Mouse (Mus musculus): ENCODE data around the gene Frmd4a. TPM values are rescaled to one million over a fixed set of nuclear protein-coding genes. Genes with fewer than 3 reads are reported as not detected.

Gene Frmd4a
- total RNA-seq, 1 experiment from 2014 or later, result 27.8 TPM

DNA sequence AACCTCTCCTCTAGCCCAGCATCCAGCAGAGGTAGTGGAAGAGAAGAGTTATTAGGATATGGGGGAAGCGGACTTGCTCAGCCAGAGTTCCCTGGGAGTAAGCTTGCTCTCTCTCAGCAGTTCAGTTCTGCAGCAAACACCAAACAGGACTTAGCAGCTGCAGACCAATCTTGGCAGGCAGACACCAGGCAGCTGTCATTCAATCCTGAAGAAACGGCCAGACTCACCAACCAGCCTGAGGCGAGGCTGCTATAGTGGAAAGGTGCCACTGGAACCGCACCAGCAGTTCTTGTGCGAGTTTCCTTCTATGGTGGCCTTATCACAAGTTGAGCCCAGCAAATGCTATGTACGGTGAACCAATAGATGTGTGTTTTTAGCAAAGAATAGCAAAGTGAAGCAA lies 406.4 kb downstream of the Frmd4a start:
- ATAC-seq (replicated peaks in 1 of 2; ENCODE audit: insufficient read depth in 1 of 2, low FRiP score in 2 of 2, low TSS enrichment in 1 of 2, low read depth in 1 of 2, poor library complexity in 2 of 2, severe bottlenecking in 2 of 2), result no peak

DNA sequence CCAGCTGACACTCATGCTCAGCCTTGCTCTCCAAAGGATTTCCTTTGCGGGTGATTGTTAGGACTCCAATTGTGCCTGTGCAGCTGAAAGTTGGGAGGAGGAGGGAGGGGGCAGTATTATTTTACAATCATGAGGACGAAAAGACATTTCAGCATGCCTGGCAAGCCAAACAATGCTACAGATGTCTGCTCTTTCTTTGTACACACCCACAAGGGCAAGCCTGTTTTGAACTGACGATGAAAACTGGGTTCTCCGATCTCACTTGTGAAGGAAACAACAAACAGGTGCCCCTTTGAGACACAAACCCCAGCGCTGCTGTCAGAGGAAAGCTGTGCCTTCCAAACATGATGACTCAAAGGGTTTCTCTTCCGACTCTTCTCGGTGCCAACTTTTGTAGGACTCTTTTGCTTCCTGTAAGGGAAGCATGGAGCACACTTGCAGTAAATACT lies 410.9 kb downstream of the Frmd4a start:
- peak; percentile 27 to 50; a peak in 2 of 4 replicates for ATAC-seq (replicated peaks in 1 of 2; ENCODE audit: insufficient read depth in 1 of 2, low FRiP score in 2 of 2, low TSS enrichment in 1 of 2, low read depth in 1 of 2, poor library complexity in 2 of 2, severe bottlenecking in 2 of 2)

DNA sequence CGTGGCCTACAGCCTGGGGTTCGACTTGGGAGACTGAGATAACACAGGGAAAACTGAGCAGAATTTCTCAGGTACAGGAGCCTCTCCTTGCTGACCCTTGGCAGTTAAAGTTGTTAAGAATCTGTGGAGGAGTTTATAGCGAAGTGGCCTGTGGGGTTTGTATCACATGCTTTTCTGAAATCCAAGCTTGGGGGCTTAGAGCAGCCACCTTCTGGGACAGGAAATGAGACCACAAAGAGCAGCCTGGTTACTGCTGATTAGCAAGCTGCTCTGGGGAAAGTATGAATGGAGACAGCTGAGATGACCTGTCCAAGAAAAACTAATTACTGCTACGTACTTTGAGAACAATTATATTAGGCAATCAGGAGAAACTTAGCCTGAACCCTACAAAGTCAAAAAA lies 415.6 kb downstream of the Frmd4a start:
- ATAC-seq (replicated peaks in 1 of 2; ENCODE audit: insufficient read depth in 1 of 2, low FRiP score in 2 of 2, low TSS enrichment in 1 of 2, low read depth in 1 of 2, poor library complexity in 2 of 2, severe bottlenecking in 2 of 2), result peak; percentile 84 to 88

DNA sequence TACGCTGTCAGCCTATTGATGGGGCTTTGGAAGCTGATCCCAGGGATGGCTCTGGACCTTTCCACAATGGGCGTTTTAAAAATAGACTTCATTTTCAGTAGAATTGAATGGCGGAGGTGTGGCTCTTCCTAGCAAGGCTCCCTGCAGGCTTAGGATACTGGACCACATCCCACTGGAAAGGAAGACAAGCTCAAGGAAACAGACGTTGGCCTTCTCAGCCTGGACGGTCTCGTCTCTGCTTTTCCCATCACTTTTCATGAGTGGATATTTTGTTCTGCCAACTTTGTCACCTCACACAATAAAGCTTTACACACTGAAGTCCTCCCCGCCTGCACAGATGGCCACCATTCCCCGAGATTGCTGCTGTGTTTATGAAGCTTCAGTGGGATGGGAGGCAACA lies 417.5 kb downstream of the Frmd4a start:
- ATAC-seq (replicated peaks in 1 of 2; ENCODE audit: insufficient read depth in 1 of 2, low FRiP score in 2 of 2, low TSS enrichment in 1 of 2, low read depth in 1 of 2, poor library complexity in 2 of 2, severe bottlenecking in 2 of 2), result no peak

DNA sequence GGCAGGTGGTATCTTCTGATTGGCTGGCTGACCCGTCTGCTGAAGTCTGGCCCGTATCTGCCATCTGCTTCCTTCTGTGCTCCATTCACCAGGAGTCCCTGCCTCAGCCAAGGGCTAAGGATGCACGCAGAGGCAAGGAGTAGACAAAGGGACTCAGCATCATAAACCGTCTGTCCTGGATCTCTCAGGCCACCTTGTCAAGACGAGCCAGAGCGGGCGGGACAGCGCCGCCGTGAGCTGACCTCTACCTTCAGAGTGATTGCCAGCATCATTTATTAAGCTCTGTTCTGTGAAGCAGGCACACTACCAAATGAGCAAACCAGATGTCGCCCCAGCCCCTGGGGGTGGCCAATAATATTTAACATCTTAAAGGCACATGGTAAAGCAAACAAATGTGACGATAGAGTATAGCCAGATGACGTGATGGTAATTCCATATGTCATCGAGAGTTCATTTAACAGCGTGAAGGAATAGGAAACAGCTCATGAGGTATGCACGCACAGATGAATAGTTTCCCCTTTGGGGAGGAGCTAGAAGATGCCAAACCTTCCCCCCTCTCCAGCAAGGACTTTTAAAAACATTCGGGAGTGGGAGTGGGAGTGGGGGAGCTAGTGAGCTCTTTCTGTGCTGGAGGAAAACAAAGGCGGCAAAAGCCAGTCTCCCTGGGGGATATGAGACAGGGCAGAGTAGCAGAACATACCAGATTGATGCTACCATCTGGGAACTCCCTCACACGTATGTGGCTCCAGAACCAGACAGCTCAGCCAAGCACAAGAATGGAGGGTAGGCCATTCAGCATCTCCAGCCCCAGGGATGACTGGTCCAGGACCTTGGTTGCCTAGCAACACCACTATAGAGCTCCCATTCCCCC lies 419.1 kb downstream of the Frmd4a start:
- ATAC-seq (replicated peaks in 1 of 2; ENCODE audit: insufficient read depth in 1 of 2, low FRiP score in 2 of 2, low TSS enrichment in 1 of 2, low read depth in 1 of 2, poor library complexity in 2 of 2, severe bottlenecking in 2 of 2), result no peak

DNA sequence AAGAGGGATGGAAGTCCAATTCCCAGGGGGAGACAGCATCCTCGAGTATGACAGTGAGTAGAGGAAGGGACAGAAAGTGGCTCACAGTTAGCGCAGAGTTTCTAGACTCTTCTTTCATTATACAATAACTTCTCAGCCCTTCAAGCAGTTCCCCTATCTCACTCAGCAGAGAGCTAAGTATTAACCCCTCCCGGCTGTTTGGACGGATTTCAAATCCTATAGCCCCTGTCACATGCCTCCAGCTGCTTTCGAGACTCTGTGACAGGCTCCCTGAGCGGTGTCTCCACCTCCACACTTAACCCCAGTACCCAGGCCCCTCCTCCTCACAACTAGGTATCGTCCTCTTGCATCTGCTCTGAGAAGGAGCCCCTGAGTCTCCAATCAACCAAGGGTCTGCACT lies 421.2 kb downstream of the Frmd4a start:
- ATAC-seq (replicated peaks in 1 of 2; ENCODE audit: insufficient read depth in 1 of 2, low FRiP score in 2 of 2, low TSS enrichment in 1 of 2, low read depth in 1 of 2, poor library complexity in 2 of 2, severe bottlenecking in 2 of 2), result peak in 1 of 2 experiments; percentile 27; a peak in 1 of 4 replicates

DNA sequence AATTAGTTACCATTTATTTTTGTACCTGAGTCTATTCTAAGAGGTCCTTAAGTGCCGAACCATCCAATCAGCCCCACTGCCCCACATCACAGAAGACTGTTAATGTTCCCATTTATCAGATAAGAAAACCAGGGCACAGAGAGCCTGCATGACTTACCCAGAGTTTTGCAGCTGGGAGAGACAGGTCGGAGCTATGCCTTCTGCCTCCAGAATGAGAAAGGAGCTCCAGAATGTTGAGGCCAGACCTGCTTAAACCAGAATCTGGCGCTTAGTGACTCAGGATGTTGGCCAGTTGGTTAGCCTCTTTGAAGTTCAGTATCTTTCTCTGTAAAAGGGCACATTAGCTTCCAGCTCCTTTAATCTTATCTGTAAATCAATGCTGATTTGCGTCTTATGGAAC lies 422.4 kb downstream of the Frmd4a start:
- no peak for ATAC-seq (replicated peaks in 1 of 2; ENCODE audit: insufficient read depth in 1 of 2, low FRiP score in 2 of 2, low TSS enrichment in 1 of 2, low read depth in 1 of 2, poor library complexity in 2 of 2, severe bottlenecking in 2 of 2)

DNA sequence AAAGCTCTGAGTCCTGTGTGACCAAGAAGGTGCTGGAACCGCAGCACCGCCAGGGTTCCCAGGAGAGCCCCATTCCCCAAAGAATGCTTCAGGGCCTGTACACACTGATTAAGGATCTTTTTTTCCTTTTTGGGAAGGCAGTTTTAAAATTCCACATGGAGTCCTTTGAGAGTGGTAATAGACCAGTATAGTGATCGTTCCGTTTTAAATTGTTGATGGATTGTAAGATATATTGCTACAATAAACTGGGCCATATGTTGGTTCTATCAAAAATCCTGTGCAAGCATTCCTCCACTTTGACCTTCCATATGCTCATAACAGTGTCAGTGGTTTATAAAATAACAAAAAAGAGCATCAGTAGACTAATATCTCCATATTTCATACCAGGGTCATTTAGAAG lies 424.3 kb downstream of the Frmd4a start:
- ATAC-seq (replicated peaks in 1 of 2; ENCODE audit: insufficient read depth in 1 of 2, low FRiP score in 2 of 2, low TSS enrichment in 1 of 2, low read depth in 1 of 2, poor library complexity in 2 of 2, severe bottlenecking in 2 of 2), result no peak

DNA sequence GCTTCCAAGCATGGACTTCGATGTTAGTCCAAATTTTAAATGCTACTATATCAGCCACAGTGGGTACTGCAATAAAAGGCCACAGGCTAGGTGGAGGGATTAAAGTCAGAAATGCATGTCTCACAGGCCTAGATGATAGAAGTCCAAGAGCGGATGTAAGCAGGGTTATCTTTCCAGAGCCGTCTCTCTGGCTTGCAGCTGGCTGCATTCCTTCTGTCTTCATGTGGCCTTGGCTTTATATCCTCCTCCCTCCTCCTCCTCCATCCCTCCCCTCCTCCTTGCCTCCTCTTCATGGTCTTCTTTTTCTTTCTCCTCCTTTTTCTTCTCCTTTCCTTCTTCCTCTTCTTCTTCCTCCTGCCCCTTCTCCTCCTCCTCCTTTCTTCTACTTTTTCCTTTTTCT lies 427.2 kb downstream of the Frmd4a start:
- no peak for ATAC-seq (replicated peaks in 1 of 2; ENCODE audit: insufficient read depth in 1 of 2, low FRiP score in 2 of 2, low TSS enrichment in 1 of 2, low read depth in 1 of 2, poor library complexity in 2 of 2, severe bottlenecking in 2 of 2)

DNA sequence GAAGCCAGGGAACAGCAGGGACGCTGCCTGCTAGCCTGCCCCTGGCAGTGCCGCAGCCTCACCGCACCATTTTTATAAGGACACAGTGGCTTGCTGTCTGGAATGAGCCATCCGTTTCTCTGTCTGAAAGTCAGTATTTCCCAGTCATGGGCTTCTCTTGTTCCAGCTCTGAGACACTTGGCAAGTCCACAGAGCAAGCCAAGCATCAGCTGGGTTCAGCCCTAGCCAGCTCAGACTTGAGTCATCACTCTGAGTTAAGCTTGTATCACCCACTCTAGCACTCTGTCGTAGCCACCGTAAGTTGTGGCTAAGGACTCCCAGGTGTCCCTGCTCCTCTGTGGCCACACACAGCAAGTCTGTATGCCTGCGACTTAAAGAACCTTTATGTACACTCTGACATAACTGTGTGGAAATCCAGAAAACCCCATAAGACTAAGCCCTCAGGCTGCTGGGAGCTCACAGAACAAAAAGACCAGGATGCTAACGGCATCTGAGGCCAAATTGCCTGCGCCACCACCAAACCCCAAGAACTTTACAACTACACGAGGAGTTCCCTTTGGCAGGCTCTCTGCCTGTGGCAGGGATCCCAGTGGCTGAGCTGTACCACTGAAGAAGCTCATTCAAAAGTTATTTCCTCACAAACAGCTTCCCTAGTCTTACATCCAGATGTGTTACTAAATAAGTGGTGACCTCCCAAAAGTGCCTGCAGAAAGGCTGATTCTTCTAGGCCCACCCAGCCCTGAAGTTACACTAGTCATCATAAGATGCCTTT lies 428.3 kb downstream of the Frmd4a start:
- ATAC-seq (replicated peaks in 1 of 2; ENCODE audit: insufficient read depth in 1 of 2, low FRiP score in 2 of 2, low TSS enrichment in 1 of 2, low read depth in 1 of 2, poor library complexity in 2 of 2, severe bottlenecking in 2 of 2), result no peak

DNA sequence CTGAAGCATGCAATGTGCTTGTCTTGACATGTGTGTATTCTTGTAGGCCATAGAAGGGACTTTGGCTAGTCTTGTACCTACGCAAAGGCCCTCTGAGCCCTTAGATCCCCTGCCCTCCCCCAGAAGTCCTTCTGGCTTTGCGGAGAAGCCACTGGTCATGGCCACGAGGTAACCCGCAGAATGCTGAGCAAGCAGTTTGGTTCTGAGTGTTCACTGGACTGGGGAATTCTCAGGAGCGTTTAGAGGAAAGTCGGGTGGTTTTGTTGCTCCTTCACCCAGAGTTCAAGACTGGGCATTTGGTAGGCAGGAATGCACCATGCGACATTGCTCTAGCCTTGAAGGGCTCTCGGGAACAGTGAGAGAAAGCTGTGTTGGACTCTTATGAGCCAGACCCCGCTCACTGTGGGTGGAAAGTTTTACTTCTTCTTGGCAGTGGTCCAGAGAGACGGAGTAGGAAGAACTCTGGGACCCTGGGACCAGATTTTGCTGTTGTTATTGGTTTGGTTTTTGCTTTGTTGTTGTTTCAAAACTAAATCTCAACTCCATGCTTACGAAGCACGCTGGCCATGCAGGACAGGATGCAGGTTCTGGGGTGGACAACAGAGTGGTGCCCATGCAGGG lies 432.5 kb downstream of the Frmd4a start:
- ATAC-seq (replicated peaks in 1 of 2; ENCODE audit: insufficient read depth in 1 of 2, low FRiP score in 2 of 2, low TSS enrichment in 1 of 2, low read depth in 1 of 2, poor library complexity in 2 of 2, severe bottlenecking in 2 of 2), result no peak

DNA sequence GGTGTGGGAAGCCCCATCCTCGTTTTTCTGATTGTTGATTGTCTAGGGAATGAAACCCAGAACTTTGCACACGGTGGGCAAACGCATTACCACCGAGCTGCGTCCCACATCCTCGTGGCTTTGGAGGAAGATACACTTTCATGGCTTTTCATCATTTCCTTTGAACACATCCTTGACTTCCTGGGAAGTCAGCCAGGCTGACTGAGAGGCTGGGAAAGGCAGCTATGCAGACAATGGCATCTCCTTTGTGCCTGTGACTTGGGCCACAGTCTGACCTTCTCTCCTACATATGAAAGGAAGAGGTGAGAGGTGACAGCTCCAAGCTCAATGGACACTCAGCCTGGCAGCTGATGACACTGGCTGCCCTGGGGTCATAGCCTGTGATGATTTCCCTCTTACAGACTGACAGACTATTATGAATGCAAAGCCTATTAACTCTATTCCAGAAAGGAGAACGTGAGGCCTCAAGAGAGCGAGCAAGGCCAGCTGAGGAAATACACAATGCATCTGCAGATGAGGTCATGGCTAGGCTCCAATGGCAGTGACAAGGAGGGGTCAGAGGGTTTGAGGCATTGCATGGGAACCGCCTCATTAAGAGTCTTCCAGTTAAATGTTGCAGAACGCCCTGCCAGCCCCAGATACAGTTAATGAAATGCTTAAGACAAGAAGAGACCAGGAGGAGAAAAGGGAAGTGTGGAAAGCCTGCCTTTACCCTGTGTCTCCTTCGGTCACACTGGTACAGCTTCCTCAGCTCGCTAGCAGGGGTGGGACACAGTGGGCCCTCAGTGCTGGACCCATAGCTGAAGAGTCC lies 435.3 kb downstream of the Frmd4a start:
- peak; percentile 47 to 57; a peak in 3 of 4 replicates for ATAC-seq (replicated peaks in 1 of 2; ENCODE audit: insufficient read depth in 1 of 2, low FRiP score in 2 of 2, low TSS enrichment in 1 of 2, low read depth in 1 of 2, poor library complexity in 2 of 2, severe bottlenecking in 2 of 2)

DNA sequence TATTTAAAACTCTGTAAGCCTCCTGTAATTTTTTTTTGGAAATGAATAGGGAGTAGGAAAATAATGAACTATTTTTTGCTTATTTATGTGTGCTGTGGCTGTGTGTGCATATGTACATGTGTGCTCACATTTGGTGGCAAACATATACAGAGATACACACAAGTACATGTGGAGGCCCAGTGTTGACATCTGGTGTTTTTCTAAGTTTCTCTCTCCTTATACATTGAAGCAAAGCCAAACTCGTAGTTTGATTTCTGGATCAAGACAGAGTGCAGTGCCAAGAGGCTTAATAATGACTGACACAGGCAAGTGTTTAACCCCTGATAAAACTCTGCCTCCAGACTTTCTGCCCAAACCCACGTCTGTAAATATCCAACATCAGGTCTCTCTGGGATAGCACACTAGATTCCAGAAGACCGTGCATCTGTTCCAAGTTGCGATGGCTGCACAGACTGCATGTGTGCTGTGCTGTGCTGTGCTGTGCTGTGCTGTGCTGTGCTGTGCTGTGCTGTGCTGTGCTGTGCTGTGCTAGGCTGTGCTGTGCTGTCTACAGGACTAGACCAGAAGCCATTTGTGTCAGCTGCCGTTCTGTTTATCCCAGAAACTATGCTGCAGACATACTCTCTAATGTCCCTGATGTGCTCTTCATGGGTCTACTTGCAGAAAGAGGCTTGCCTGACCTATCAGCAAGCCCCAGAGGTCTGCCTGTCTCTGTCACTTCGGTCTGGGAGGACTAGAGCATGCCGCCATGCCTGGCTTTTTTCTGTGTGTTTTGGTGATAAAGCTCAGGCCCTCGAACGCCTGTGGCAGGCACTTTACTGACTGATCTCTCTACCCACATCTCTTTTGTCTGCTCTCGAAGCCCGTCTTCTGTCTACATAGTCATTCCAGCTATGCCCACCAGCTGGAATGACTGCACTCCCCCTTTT lies 437.8 kb downstream of the Frmd4a start:
- ATAC-seq (replicated peaks in 1 of 2; ENCODE audit: insufficient read depth in 1 of 2, low FRiP score in 2 of 2, low TSS enrichment in 1 of 2, low read depth in 1 of 2, poor library complexity in 2 of 2, severe bottlenecking in 2 of 2), result no peak

DNA sequence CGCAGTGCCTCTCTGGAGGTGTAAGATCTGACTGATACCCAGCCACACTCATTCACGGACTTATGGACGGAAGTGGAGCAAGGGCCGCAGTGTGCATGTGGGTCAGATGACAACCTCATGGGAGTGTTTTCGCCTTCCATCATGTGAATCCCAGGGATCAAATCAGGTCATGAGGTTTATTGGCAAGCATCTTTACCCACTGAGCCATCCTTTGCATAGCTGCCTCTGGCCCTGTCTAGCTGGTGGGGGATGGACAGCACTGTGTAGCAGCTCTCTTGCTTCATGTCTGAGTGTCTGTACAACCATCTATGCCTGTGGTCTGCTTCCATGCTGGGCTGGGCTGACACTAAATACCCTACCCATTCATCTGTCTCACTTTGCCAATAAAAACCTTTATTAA lies 443.4 kb downstream of the Frmd4a start:
- ATAC-seq (replicated peaks in 1 of 2; ENCODE audit: insufficient read depth in 1 of 2, low FRiP score in 2 of 2, low TSS enrichment in 1 of 2, low read depth in 1 of 2, poor library complexity in 2 of 2, severe bottlenecking in 2 of 2), result no peak

DNA sequence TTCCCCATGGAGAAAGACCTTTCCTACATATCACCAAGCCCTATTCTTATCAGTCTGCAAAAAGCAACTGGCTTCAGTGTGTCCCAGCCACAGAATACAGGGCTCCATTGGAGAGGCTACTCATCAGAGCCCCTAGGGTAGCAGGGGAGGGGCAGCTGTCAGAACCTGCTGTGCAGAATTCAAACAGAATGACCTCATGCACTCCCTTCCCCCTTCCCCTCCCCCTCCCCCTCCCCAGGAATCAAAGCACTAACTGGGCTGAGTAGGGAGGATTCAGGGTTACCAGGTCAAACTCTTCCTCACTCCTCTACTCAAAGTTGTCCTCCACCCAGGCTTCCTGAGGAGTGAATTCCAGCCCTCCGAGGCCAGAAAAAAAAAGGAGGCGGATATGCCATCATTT lies 444.0 kb downstream of the Frmd4a start:
- ATAC-seq (replicated peaks in 1 of 2; ENCODE audit: insufficient read depth in 1 of 2, low FRiP score in 2 of 2, low TSS enrichment in 1 of 2, low read depth in 1 of 2, poor library complexity in 2 of 2, severe bottlenecking in 2 of 2), result no peak

DNA sequence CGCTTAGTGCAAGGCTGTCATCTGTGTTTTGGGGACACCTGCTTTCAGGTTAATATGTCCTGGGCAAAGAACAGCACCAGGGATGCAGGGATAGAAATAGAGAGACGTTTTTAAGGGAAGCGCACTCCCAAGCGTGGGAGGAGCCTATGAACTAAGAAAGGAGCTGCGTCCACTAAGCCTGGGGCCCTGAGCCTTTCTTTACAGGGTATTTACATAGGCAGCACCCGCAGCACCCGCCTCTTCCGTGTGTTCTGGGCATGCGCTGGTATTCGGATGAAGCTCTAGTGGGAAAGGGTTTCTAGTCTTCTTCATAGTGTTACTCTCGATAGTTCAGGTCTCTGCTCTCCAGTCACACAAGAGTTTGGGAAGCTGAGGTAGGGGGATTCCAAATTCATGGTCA lies 445.0 kb downstream of the Frmd4a start:
- ATAC-seq (replicated peaks in 1 of 2; ENCODE audit: insufficient read depth in 1 of 2, low FRiP score in 2 of 2, low TSS enrichment in 1 of 2, low read depth in 1 of 2, poor library complexity in 2 of 2, severe bottlenecking in 2 of 2), result no peak

All from hematopoietic stem cell, adult 5-6 weeks (primary cell).